Mouse (Mus musculus) G1E (cell line): Measurements from ENCODE around the gene Pop4.

Experiments used
- CTCF ChIP-seq: IDR thresholded peaks from 2 replicates; pipeline ENCODE4 v1.5.1; 2012; ENCODE audit warnings: low read depth, low read length, inconsistent platforms, mixed read lengths
- GATA1 ChIP-seq: IDR thresholded peaks from 2 replicates; pipeline ENCODE4 v1.6.1; 2012; ENCODE audit warnings: borderline replicate concordance, low read length, inconsistent platforms, mixed read lengths
- GATA2 ChIP-seq: IDR thresholded peaks from 2 replicates; pipeline ENCODE4 v1.6.1; 2012; ENCODE audit warnings: low read depth, low read length, inconsistent platforms, borderline replicate concordance
- TAL1 ChIP-seq: conservative IDR thresholded peaks from 2 replicates; pipeline ENCODE4 v1.6.1; 2012; ENCODE audit warnings: low read depth, low read length, inconsistent platforms, mixed read lengths

GRCm38 (mm10) chr7:38272551-38272950, 1.3 kb upstream of the Pop4 start:
- no peak for TF ChIP-seq CTCF
- no peak for TF ChIP-seq GATA2
- TF ChIP-seq TAL1, result no peak
- no peak for TF ChIP-seq GATA1
